Mouse (Mus musculus) kidney, postnatal 25 days (tissue): ENCODE data around the gene Snrpa.

ENCODE experiments used
- DNase-seq, 2 experiments: peaks; one replicate each; pipeline ENCODE4 v3.0.0; 2021; ENCODE audit warnings: mixed read lengths in 2 of 2

Snrpa gene

DNA sequence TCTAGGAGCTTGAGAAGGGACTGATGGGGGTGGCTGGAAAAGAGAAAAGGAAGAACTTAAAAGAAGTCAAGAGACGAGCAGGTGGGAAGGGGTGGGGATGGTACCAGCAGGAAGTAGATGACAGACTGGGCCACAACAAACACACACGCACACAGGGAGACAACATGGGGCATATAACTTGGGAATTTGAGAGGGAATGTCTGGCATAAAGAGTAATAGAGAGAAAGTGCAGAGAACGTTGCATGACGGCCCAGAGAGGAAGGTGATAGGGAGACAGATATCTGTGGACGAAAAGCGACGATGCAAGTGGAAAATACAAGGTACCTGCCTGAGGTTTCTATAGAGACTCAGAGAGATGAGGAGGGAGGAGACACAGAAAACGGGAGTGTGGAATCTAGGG, 30.4 kb downstream of the Snrpa start:
- no peak for DNase-seq

DNA sequence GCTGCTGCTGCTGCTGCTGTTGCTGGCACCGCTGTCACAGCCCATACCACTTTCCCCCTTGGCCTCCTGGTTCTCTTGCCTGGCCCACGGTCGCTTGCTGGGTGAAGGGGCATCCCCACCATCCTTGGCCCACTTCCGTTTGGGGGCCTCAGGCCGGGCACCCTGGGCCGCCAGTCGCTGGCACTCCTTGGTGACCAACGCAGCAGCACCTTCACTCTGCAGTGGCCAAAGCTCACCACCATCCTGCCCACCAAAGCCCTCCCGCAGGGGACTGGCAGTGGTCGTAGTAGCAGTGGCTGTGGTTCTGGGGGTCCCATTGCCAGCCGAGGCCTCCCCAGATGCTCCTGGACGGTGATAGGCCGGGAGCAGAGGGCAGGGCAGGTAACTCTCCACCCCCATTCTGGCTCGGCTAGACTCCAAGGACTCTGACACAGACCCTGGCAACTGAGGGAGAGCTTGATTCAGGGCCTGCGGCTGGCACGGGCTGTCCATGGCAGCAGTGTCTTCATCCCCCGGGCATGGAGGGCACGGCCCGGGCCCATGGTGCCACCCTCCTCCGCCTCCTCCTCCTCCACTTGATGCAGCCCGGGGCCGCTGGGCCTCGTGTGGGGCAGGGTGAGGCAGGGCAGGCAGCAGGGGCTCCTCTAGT, 30.9 kb downstream of the Snrpa start:
- peak; percentile 58 to 80 for DNase-seq

GRCm38 (mm10) chr7:27164112-27164947, 31.7 kb downstream of the Snrpa start:
- peak in 1 of 2 experiments; percentile 77 for DNase-seq

GRCm38 (mm10) chr7:27163450-27163805, 32.6 kb downstream of the Snrpa start:
- DNase-seq, result peak in 1 of 2 experiments; percentile 37

DNA sequence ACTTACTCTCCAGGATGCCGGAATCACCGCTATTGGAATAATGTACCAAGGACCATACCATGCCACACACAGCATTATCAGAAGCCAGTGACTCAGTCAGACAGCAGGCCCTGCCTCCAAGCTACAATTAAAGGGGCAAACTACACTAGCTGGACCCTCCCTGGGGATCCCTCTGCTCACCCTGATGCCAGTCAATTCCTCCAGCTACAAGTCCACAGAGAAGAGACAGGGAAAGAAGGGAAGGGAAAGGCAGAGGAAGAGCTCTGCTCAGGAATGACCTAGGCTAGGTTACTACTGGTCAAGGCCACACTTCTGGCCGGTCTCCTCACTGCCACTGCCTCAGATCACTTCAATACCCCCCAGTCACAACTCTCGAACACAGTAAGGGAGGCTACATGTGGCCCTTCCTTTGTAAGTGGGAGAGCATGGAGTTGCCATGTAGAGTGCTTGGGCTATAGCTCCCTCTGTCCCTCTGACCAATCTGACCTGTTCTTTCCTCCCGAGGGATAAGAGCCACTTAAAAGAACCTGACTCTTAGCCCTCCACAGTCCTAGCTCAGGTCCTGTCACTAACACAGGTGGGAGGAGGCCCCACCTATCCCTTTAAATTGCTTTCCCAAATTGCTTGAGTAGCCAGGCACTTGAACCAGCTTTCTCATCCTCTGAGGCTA, 33.2 kb downstream of the Snrpa start:
- no peak for DNase-seq

DNA sequence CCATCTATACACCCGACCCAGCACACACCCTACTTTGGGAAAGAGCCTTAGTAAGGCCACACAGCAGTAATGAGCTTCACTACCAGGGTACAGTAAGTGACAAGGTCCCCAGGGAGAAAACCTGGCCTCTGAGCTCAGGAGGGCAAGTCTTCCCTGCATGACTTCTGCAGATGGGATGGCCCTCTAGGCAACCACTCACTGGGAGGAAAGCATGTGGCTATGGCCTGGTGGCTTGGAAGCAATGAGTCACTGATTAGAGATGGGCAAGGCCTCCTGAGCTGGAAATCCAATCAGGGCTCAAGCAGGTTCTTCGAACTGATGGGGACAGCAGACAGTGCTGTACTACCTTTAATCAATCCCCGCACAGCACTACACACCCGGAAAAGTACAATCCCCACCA, 34.3 kb downstream of the Snrpa start:
- DNase-seq, result peak in 1 of 2 experiments; percentile 61

DNA sequence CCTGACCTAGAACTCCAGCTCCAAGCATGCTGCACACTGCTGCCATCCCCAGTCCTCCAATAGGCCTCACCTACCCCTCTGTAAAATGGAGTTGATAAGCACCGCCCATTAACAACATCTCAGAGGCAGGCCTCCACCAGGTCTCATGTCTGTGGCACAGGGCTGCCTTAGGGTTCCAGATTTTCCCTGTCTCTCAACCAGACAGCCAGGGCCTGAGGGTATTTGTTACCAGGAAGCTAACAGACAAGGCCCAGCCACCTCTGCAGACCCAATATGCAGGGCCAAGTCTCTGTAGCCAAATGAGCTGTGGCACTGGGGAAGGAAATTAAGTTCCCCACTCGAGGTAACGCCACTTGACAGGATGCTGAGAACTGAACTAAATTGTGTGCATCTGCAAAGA, 35.1 kb downstream of the Snrpa start:
- DNase-seq, result peak in 1 of 2 experiments; percentile 34

DNA sequence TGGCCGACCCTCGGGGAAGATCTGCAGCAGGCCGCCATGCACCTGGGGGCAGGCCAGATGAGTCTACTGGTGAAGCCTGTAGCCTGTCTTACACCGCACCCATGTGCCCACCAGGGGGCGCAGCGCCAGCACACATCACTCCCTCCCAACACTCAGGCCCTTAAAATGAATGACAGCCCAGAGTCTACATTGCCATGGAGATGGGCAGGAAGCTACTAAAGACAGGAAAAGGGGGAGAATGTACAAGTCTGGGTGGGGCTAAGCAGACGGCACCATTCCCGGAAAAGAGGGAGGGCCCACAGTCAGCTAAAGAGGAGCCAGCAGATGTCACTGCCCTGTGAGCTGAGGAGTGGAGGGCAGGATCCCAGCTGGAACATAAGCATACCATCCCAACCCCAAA, 36.2 kb downstream of the Snrpa start:
- peak; percentile 92 to 94 for DNase-seq

DNA sequence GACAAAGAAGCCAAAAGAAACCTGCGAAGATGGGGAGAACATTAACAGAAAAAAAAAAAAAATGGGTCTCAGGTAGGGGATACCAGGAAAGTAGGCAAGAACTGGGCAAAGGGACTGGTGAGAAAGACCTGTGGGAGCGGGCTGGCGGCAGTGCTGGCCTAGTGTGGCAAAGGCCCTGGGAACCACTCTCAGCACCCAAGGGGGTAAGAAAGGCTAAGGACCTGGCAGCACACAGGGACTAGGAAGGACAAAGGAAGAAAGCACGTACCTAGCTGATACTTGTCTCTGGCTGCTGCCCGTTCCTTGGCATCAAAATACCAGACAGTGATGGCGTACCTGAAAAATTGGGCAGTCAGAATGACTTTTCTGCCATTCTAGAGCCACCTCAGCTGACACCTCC, 36.8 kb downstream of the Snrpa start:
- peak in 1 of 2 experiments; percentile 40 for DNase-seq

DNA sequence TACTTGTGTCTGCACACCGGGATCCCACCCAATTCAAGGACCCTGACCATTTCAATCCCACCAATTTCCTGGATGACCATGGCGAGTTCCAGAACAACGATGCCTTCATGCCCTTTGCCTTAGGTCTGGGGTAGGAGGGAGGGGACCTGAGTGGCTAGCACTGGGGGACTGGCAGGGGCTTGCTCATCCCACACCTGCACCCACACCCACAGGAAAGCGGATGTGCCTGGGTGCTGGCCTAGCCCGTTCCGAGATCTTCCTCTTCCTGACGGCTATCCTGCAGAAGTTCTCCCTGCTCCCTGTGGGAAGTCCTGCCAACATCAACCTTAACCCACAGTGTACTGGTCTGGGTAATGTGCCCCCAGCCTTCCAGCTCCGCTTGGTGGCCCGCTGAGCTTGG, 37.9 kb downstream of the Snrpa start:
- DNase-seq, result peak in 1 of 2 experiments; percentile 38

DNA sequence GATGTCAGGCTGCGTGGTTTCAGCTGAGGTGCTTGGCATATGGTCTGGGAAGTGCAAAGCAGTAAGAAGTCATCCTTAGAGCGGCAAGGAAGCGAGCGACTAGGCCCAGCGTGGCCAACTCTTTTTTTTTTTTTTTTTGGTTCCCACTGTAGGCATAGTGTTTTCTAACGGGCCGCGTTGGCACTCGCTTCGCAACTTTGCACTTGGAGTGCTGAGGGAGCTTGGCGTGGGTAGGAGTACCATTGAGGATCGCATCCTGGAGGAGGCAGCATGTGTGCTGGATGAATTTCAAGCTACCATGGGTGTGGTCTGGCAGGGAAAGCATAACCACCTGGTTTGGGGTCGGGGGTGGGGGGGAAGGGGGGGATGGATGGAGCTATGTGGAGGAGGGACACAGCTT, 40.1 kb downstream of the Snrpa start:
- no peak for DNase-seq

DNA sequence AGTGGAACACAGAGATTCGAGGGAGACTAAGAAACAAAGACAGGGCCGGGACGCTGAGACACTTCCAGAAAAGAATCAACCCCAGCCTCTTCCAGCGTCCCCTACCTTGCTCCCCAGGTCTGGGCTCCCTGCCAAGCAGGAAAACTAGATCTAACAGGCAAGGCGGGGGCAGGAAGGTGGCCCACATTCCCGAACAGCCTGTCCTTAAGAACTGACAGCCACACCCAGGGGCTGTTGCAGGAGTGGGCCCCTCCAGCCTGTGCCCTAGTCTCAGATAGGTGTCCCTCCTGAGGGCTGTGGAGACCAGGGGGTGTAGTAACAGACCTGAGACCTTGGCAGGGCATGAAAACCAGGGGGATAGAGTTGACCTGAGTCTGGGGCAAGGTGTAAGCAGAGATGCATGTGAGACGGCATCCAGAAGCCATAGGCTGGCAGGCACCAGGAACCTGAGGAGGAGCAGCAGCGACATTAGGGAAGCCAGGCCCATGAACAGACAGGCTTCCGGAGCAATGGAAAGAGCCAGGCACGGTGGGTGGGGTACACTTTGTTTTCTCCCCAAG, 42.8 kb downstream of the Snrpa start, which contains the start of gene Cyp2t4:
Gene Cyp2t4 (plus strand): TSS at position 510 of the 560 bp plus-strand sequence.
- peak; percentile 79 to 90 for DNase-seq
